Mouse (Mus musculus): ENCODE results near the gene Rps18. TPM values are rescaled to one million over a fixed set of nuclear protein-coding genes. Genes with fewer than 3 reads are reported as not detected.

Rps18 gene
- 1,535 and 1,858 TPM in 2 replicates for polyA plus RNA-seq (2015; fragmentation: Nextera tagmentation; extraction: Ambion mirVana)

GRCm38 (mm10) chr17:33955555-33956214, at the start of gene Rps18, which contains the start of gene Vps52:
TSS of gene Rps18 (minus strand) at chr17:33956001.
TSS of gene Vps52 (plus strand) at chr17:33955812.

GRCm38 (mm10) chr17:34000150-34000537, 44.3 kb upstream of the Rps18 start, which contains the start of gene H2-K1:
TSS of gene H2-K1 (minus strand) at chr17:34000347.

GRCm38 (mm10) chr17:33951021-33951946, 4.5 kb downstream of the Rps18 start, which contains the start of gene B3galt4:
TSS of gene B3galt4 (minus strand) at chr17:33951488.

DNA sequence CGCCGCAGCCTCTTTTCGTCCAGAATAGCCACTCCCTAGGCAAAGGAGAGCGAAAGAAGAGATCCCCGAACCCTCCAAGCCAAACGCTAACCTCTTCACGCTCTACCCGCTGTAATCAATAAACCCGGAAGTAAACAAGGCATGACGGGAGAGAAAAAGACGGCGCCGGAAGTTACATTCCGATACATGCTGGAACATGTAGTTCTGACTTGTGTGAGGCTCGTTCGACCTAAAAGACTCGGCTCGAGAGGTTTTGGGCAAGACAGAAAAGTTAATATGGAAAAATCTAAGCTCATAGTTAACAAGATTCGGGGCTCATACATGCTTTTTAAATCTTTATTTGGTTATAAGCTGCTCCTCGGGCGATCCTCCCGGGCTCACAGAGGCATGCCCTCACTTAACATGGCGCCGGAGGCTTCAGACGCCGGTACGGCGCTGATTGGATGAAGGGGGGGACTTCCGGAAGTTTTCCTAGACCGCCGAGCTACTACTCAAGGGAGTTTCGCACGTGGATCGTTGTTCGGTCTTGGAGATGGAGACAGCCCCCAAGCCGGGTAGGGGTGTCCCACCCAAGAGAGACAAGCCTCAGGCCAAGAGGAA, 15.5 kb downstream of the Rps18 start, which contains the start of the genes Pfdn6 and Wdr46:
Gene Pfdn6, minus strand, starts transcription at position 138 of the 600 bp plus-strand sequence.
Gene Wdr46, plus strand, starts transcription at position 455 of the 600 bp plus-strand sequence.

GRCm38 (mm10) chr17:33929371-33930279, 26.2 kb downstream of the Rps18 start, which contains the start of gene Rgl2:
TSS of gene Rgl2 (plus strand) at chr17:33929543.

DNA sequence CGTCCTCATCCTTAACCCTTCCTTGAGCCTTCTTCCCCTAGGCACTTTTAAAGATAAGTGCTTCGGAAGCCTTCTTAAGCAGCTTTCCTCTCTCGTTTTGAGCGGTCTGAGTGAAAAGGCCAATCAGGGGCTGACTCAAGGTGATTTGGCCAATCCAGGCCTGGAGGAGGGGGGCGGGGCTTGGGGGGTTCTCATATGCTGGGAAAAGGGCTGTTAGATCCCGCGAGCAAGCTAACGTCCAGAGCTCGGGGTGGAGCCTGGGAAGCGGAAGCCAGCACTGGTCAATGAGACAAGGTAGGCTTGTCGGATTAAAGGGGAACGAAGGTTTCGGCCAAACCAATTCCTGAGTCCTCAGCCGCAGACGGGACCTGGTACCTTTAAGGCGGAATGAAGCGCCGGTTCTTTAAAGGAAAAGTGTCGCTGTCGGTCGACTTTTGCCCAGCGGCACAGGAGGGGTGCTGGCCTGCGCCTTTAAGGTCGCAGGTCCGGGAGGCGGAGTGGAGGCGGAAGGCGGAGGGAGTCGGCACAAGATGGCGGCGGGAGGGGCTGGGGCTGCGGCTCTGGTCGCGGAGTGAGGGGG, 40.0 kb downstream of the Rps18 start, which contains the start of the genes Tapbp and Zbtb22:
Gene Tapbp, plus strand, starts transcription at position 229 of the 580 bp plus-strand sequence.
Gene Zbtb22, plus strand, starts transcription at position 234 of the 580 bp plus-strand sequence.

GRCm38 (mm10) chr17:33909077-33909868, 46.5 kb downstream of the Rps18 start, which contains the start of gene Daxx:
TSS of gene Daxx (plus strand) at chr17:33909414.

DNA sequence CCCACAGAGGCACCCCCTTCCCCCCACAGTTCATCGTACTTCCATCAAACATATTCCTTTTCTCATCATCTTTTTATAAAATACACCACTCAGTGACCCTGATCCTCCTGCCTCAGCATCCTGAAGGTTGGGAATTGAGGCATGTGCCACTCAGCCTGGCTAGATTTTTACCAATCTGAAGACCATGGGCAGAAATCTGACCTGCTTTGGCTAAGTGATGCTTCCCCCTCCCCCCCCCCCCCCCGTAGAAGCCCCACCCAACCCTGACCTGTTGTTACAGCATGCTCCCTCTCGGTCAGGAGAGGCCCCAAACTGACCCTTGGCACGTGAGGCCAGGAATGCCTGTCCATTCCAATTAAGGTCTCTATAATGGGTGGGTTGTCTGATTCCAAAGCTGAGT, 51.0 kb downstream of the Rps18 start, which contains the start of gene Platr17:
Gene Platr17, plus strand, starts transcription at position 301 of the 400 bp plus-strand sequence.

Other genes with a start within 250 kb of the Rps18 start
- gene March2, start 237.3 kb downstream of the Rps18 start, polyA plus RNA-seq (2015; fragmentation: Nextera tagmentation; extraction: Ambion mirVana): 87.0 and 101 TPM in 2 replicates
- 246 and 249 TPM in 2 replicates for gene Rab11b, start 195.5 kb downstream of the Rps18 start, polyA plus RNA-seq (2015; fragmentation: Nextera tagmentation; extraction: Ambion mirVana)
- 32.3 and 36.8 TPM in 2 replicates for gene Angptl4, start 174.2 kb downstream of the Rps18 start, polyA plus RNA-seq (2015; fragmentation: Nextera tagmentation; extraction: Ambion mirVana)
- gene Kank3, start 145.5 kb downstream of the Rps18 start, polyA plus RNA-seq (2015; fragmentation: Nextera tagmentation; extraction: Ambion mirVana): 21.2 and 23.5 TPM in 2 replicates
- gene Rps28, start 131.4 kb downstream of the Rps18 start, polyA plus RNA-seq (2015; fragmentation: Nextera tagmentation; extraction: Ambion mirVana): 778 and 855 TPM in 2 replicates
- gene Ndufa7, start 131.4 kb downstream of the Rps18 start, polyA plus RNA-seq (2015; fragmentation: Nextera tagmentation; extraction: Ambion mirVana): 513 and 574 TPM in 2 replicates
- 22.6 and 27.1 TPM in 2 replicates for gene Cd320, start 112.9 kb downstream of the Rps18 start, polyA plus RNA-seq (2015; fragmentation: Nextera tagmentation; extraction: Ambion mirVana)
- gene Gm7029, start 82.2 kb downstream of the Rps18 start, polyA plus RNA-seq (2015; fragmentation: Nextera tagmentation; extraction: Ambion mirVana): not detected in 2 replicates
- 1.3 and 1.9 TPM in 2 replicates for gene Kifc1, start 65.3 kb downstream of the Rps18 start, polyA plus RNA-seq (2015; fragmentation: Nextera tagmentation; extraction: Ambion mirVana)
- gene Platr17, start 50.9 kb downstream of the Rps18 start, polyA plus RNA-seq (2015; fragmentation: Nextera tagmentation; extraction: Ambion mirVana): 0.20 and 0.88 TPM in 2 replicates
- gene Daxx, start 46.6 kb downstream of the Rps18 start, polyA plus RNA-seq (2015; fragmentation: Nextera tagmentation; extraction: Ambion mirVana): 23.1 and 26.3 TPM in 2 replicates
- 68.1 and 71.1 TPM in 2 replicates for gene Tapbp, start 40.1 kb downstream of the Rps18 start, polyA plus RNA-seq (2015; fragmentation: Nextera tagmentation; extraction: Ambion mirVana)
- 12.5 and 13.1 TPM in 2 replicates for gene Zbtb22, start 40.1 kb downstream of the Rps18 start, polyA plus RNA-seq (2015; fragmentation: Nextera tagmentation; extraction: Ambion mirVana)
- gene Rgl2, start 26.5 kb downstream of the Rps18 start, polyA plus RNA-seq (2015; fragmentation: Nextera tagmentation; extraction: Ambion mirVana): 23.8 and 27.2 TPM in 2 replicates
- 93.9 and 108 TPM in 2 replicates for gene Pfdn6, start 15.7 kb downstream of the Rps18 start, polyA plus RNA-seq (2015; fragmentation: Nextera tagmentation; extraction: Ambion mirVana)
- gene Wdr46, start 15.3 kb downstream of the Rps18 start, polyA plus RNA-seq (2015; fragmentation: Nextera tagmentation; extraction: Ambion mirVana): 18.0 and 19.4 TPM in 2 replicates
- gene B3galt4, start 4.5 kb downstream of the Rps18 start, polyA plus RNA-seq (2015; fragmentation: Nextera tagmentation; extraction: Ambion mirVana): 6.4 and 6.7 TPM in 2 replicates
- gene Vps52, start 189 bp downstream of the Rps18 start, polyA plus RNA-seq (2015; fragmentation: Nextera tagmentation; extraction: Ambion mirVana): 28.7 and 29.0 TPM in 2 replicates
- 97.3 and 136 TPM in 2 replicates for gene H2-K1, start 44.3 kb upstream of the Rps18 start, polyA plus RNA-seq (2015; fragmentation: Nextera tagmentation; extraction: Ambion mirVana)
- gene Ring1, start 68.7 kb upstream of the Rps18 start, polyA plus RNA-seq (2015; fragmentation: Nextera tagmentation; extraction: Ambion mirVana): 12.7 and 13.4 TPM in 2 replicates
- gene H2-Ke6, start 72.1 kb upstream of the Rps18 start, polyA plus RNA-seq (2015; fragmentation: Nextera tagmentation; extraction: Ambion mirVana): 39.1 and 39.5 TPM in 2 replicates
- 139 and 141 TPM in 2 replicates for gene Slc39a7, start 75.7 kb upstream of the Rps18 start, polyA plus RNA-seq (2015; fragmentation: Nextera tagmentation; extraction: Ambion mirVana)
- gene Rxrb, start 75.8 kb upstream of the Rps18 start, polyA plus RNA-seq (2015; fragmentation: Nextera tagmentation; extraction: Ambion mirVana): 22.6 and 25.7 TPM in 2 replicates
- gene Col11a2, start 83.4 kb upstream of the Rps18 start, polyA plus RNA-seq (2015; fragmentation: Nextera tagmentation; extraction: Ambion mirVana): 0.26 and 0.34 TPM in 2 replicates
- 0.24 TPM in 1 of 2 replicates, not detected in the other for gene H2-Oa, start 136.3 kb upstream of the Rps18 start, polyA plus RNA-seq (2015; fragmentation: Nextera tagmentation; extraction: Ambion mirVana)
- 5.8 and 8.1 TPM in 2 replicates for gene H2-DMa, start 163.5 kb upstream of the Rps18 start, polyA plus RNA-seq (2015; fragmentation: Nextera tagmentation; extraction: Ambion mirVana)
- gene Brd2, start 166.6 kb upstream of the Rps18 start, polyA plus RNA-seq (2015; fragmentation: Nextera tagmentation; extraction: Ambion mirVana): 53.0 and 53.2 TPM in 2 replicates
- gene H2-DMb2, start 187.3 kb upstream of the Rps18 start, polyA plus RNA-seq (2015; fragmentation: Nextera tagmentation; extraction: Ambion mirVana): 0.13 TPM in 1 of 2 replicates, not detected in the other
- 1.5 and 2.6 TPM in 2 replicates for gene H2-DMb1, start 197.1 kb upstream of the Rps18 start, polyA plus RNA-seq (2015; fragmentation: Nextera tagmentation; extraction: Ambion mirVana)
- 20.0 and 21.3 TPM in 2 replicates for gene Tap1, start 231.6 kb upstream of the Rps18 start, polyA plus RNA-seq (2015; fragmentation: Nextera tagmentation; extraction: Ambion mirVana)
- 8.6 and 8.7 TPM in 2 replicates for gene Psmb9, start 231.8 kb upstream of the Rps18 start, polyA plus RNA-seq (2015; fragmentation: Nextera tagmentation; extraction: Ambion mirVana)
- gene Psmb8, start 241.7 kb upstream of the Rps18 start, polyA plus RNA-seq (2015; fragmentation: Nextera tagmentation; extraction: Ambion mirVana): 24.2 and 30.5 TPM in 2 replicates
- 9.6 and 12.5 TPM in 2 replicates for gene Tap2, start 247.5 kb upstream of the Rps18 start, polyA plus RNA-seq (2015; fragmentation: Nextera tagmentation; extraction: Ambion mirVana)